Mouse (Mus musculus) forebrain, embryonic 14.5 days (tissue): ENCODE data around the gene Dgke. TPM values are rescaled to one million over a fixed set of nuclear protein-coding genes. Genes with fewer than 3 reads are reported as not detected.
A peak's percentile ranks its signal among the peaks of the same experiment; 100 is the strongest.

Experiments
- ATAC-seq: fragments of 200-750 bp; cut with Nextera tagmentation; 2 replicates; pipeline ENCODE4 v1.8.0; 2017; ENCODE audit warnings: mild to moderate bottlenecking, moderate library complexity
- DNase-seq: peaks from one replicate; pipeline ENCODE4 v3.0.0-alpha.2; 2015; ENCODE audit warnings: low spot score
- H3K27ac ChIP-seq: fragments of 300-500 bp; sonication (generic); 2 replicates; pipeline ENCODE4 v1.5.1; 2014; ENCODE audit warnings: low read depth, mild to moderate bottlenecking, control low read depth, low read length, moderate library complexity
- H3K27me3 ChIP-seq: fragments of 300-500 bp; sonication (generic); replicated peaks from 2 replicates; pipeline ENCODE4 v1.6.1; 2014; ENCODE audit warnings: low read length, control low read depth, mixed read lengths; ENCODE audit not compliant: control insufficient read depth, insufficient read depth
- H3K36me3 ChIP-seq: fragments of 300-500 bp; sonication (generic); 2 replicates; pipeline ENCODE4 v1.6.1; 2014; ENCODE audit warnings: low read length, control low read depth; ENCODE audit not compliant: control insufficient read depth, insufficient read depth
- H3K4me1 ChIP-seq: fragments of 300-500 bp; sonication (generic); 2 replicates; pipeline ENCODE4 v1.6.1; 2014; ENCODE audit warnings: antibody characterized with exemption, low read length, control low read depth; ENCODE audit not compliant: control insufficient read depth, insufficient read depth
- H3K4me2 ChIP-seq: fragments of 300-500 bp; sonication (generic); 2 replicates; pipeline ENCODE4 v1.6.1; 2014; ENCODE audit warnings: mild to moderate bottlenecking, control low read depth, low read length
- H3K4me3 ChIP-seq: fragments of 300-500 bp; sonication (generic); 2 replicates; pipeline ENCODE4 v1.5.1; 2014; ENCODE audit warnings: low read depth, low read length, control low read depth
- H3K9ac ChIP-seq: fragments of 300-500 bp; sonication (generic); 2 replicates; pipeline ENCODE4 v1.6.1; 2014; ENCODE audit warnings: mild to moderate bottlenecking, low read length, control low read depth, moderate library complexity
- H3K9me3 ChIP-seq: fragments of 300-500 bp; sonication (generic); replicated peaks from 2 replicates; pipeline ENCODE4 v1.6.1; 2016; ENCODE audit warnings: low read length, control low read depth, mixed read lengths; ENCODE audit not compliant: control insufficient read depth
- WGBS: fragments of 180-500 bp; shearing (Covaris S2); extraction: QIAGEN DNeasy Blood & Tissue Kit; methylation state at CpG from one replicate; pipeline ENCODE4 v1.1.7; 2014; 5-methylcytosine and 5-hydroxymethylcytosine counted together
- polyA plus RNA-seq: library from polyadenylated mRNA; unstranded; fragments of >200 nt; fragmentation: Nextera tagmentation; extraction: Ambion mirVana; gene quantifications from 2 replicates; pipeline ENCODE4 v1.2.1, GENCODE M21; 2014

Gene Dgke
- polyA plus RNA-seq, 1 experiment from 2014 or later: 9.9 TPM

GRCm38 (mm10) chr11:89078996-89079680 is 12.5 kb upstream of the Dgke start:
- no peak for DNase-seq
- H3K9me3 ChIP-seq: no peaks in the 10 kb centered on the region
- H3K9ac ChIP-seq: no peak overlapping the region
- H3K36me3 ChIP-seq: no peaks in the 10 kb centered on the region
- H3K4me3 ChIP-seq: no peak overlapping the region
- 84% methylated on average over 16 of the region's 16 CpGs for WGBS
- no peaks in the 10 kb centered on the region for H3K27me3 ChIP-seq
- no peak overlapping the region for H3K27ac ChIP-seq
- no peak for ATAC-seq
- H3K4me2 ChIP-seq: no peak overlapping the region
- no peaks in the 10 kb centered on the region for H3K4me1 ChIP-seq

- 94% methylated on average over 3 of the region's 3 CpGs for WGBS
- Histone ChIP-seq H3K36me3 (no peaks in the 10 kb centered on the region), H3K4me2 (no peak overlapping the region), H3K9ac (no peak overlapping the region), H3K4me1 (no peaks in the 10 kb centered on the region), H3K9me3 (no peaks in the 10 kb centered on the region), H3K27me3 (no peaks in the 10 kb centered on the region), H3K27ac (no peak overlapping the region), H3K4me3 (no peak overlapping the region)
- no peak for DNase-seq
- ATAC-seq: no peak
These were observed 11.7 kb upstream of the Dgke start for GRCm38 (mm10) chr11:89078305-89078704.

GRCm38 (mm10) chr11:89077601-89078000 is 11.0 kb upstream of the Dgke start:
- no peak for DNase-seq
- no peak overlapping the region for H3K4me2 ChIP-seq

GRCm38 (mm10) chr11:89076370-89076821 is 9.7 kb upstream of the Dgke start:
- H3K9me3 ChIP-seq: no peaks in the 10 kb centered on the region
- DNase-seq: no peak

More at GRCm38 (mm10) chr11:89077601-89078000, 11.0 kb upstream of the Dgke start:
- no peak for ATAC-seq
- Histone ChIP-seq H3K4me3 (no peak overlapping the region), H3K4me1 (no peaks in the 10 kb centered on the region), H3K9me3 (no peaks in the 10 kb centered on the region), H3K27ac (no peak overlapping the region), H3K9ac (no peak overlapping the region), H3K36me3 (no peaks in the 10 kb centered on the region), H3K27me3 (no peaks in the 10 kb centered on the region)
- 96% methylated on average over 8 of the region's 8 CpGs for WGBS

GRCm38 (mm10) chr11:89074783-89075413 is 8.2 kb upstream of the Dgke start:
- H3K4me3 ChIP-seq: no peak overlapping the region
- no peaks in the 10 kb centered on the region for H3K36me3 ChIP-seq
- ATAC-seq: no peak
- no peak overlapping the region for H3K27ac ChIP-seq
- WGBS: 39% methylated on average over 19 of the region's 19 CpGs
- H3K4me2 ChIP-seq: no peak overlapping the region
- no peaks in the 10 kb centered on the region for H3K9me3 ChIP-seq
- no peaks in the 10 kb centered on the region for H3K4me1 ChIP-seq
- no peaks in the 10 kb centered on the region for H3K27me3 ChIP-seq
- no peak for DNase-seq
- H3K9ac ChIP-seq: no peak overlapping the region

More at GRCm38 (mm10) chr11:89076370-89076821, 9.7 kb upstream of the Dgke start:
- no peak overlapping the region for H3K9ac ChIP-seq
- ATAC-seq: no peak
- no peak overlapping the region for H3K4me3 ChIP-seq
- 89% methylated on average over 4 of the region's 4 CpGs for WGBS
- H3K36me3 ChIP-seq: no peaks in the 10 kb centered on the region
- no peaks in the 10 kb centered on the region for H3K4me1 ChIP-seq
- H3K27me3 ChIP-seq: no peaks in the 10 kb centered on the region
- no peak overlapping the region for H3K27ac ChIP-seq
- H3K4me2 ChIP-seq: no peak overlapping the region

GRCm38 (mm10) chr11:89073541-89073940 is 6.9 kb upstream of the Dgke start, which contains the start of gene Gm525:
Gene Gm525, plus strand, starts transcription at chr11:89073841.
- Histone ChIP-seq H3K4me3 (no peak within 1 kb of the TSS), H3K9me3 (no peaks in the 10 kb centered on the region), H3K4me1 (no peaks in the 10 kb centered on the region), H3K9ac (no peak within 1 kb of the TSS), H3K4me2 (no peak within 1 kb of the TSS), H3K27ac (no peak within 1 kb of the TSS), H3K27me3 (no peaks in the 10 kb centered on the region), H3K36me3 (no peaks in the 10 kb centered on the region)
- ATAC-seq (no peak), DNase-seq (no peak)
- 87% methylated on average over 8 of the region's 8 CpGs for WGBS

GRCm38 (mm10) chr11:89071522-89071921 is 4.9 kb upstream of the Dgke start:
- 71% methylated on average over 5 of the region's 5 CpGs for WGBS
- H3K4me1 ChIP-seq: no peaks in the 10 kb centered on the region
- no peaks in the 10 kb centered on the region for H3K9me3 ChIP-seq
- H3K27me3 ChIP-seq: no peaks in the 10 kb centered on the region
- DNase-seq (no peak), ATAC-seq (no peak)
- no peak overlapping the region for H3K4me2 ChIP-seq
- H3K9ac ChIP-seq: no peak overlapping the region
- no peak overlapping the region for H3K27ac ChIP-seq
- H3K36me3 ChIP-seq: no peaks in the 10 kb centered on the region
- no peak overlapping the region for H3K4me3 ChIP-seq

- WGBS: 15% methylated on average over 6 of the region's 6 CpGs
- H3K4me3 ChIP-seq: no peak overlapping the region
- no peak for ATAC-seq
These were observed 2.7 kb upstream of the Dgke start for GRCm38 (mm10) chr11:89069303-89069702.

GRCm38 (mm10) chr11:89068649-89069048 is 2.0 kb upstream of the Dgke start:
- H3K36me3 ChIP-seq: no peaks in the 10 kb centered on the region
- H3K4me1 ChIP-seq: no peaks in the 10 kb centered on the region
- H3K9ac ChIP-seq: no peak overlapping the region
- no peak overlapping the region for H3K4me3 ChIP-seq
- 92% methylated on average over 14 of the region's 14 CpGs for WGBS
- ATAC-seq (no peak), DNase-seq (no peak)
- H3K9me3 ChIP-seq: no peaks in the 10 kb centered on the region
- H3K27me3 ChIP-seq: no peaks in the 10 kb centered on the region
- H3K27ac ChIP-seq: no peak overlapping the region
- no peak overlapping the region for H3K4me2 ChIP-seq

More at GRCm38 (mm10) chr11:89069303-89069702, 2.7 kb upstream of the Dgke start:
- Histone ChIP-seq H3K27me3 (no peaks in the 10 kb centered on the region), H3K36me3 (no peaks in the 10 kb centered on the region), H3K9ac (no peak overlapping the region), H3K9me3 (no peaks in the 10 kb centered on the region), H3K27ac (no peak overlapping the region), H3K4me1 (no peaks in the 10 kb centered on the region), H3K4me2 (no peak overlapping the region)
- peak; percentile 77 for DNase-seq
